Mouse (Mus musculus) limb, embryonic 14.5 days (tissue): ENCODE data around the gene Dand5. TPM values are rescaled to one million over a fixed set of nuclear protein-coding genes. Genes with fewer than 3 reads are reported as not detected.

Experiments used
- ATAC-seq: fragments of 200-750 bp; cut with Nextera tagmentation; 2 replicates; pipeline ENCODE4 v1.8.0; 2017; ENCODE audit warnings: low read depth, moderate number of reproducible peaks, moderate TSS enrichment; ENCODE audit not compliant: low FRiP score
- DNase-seq: peaks from one replicate; pipeline ENCODE4 v3.0.0-alpha.2; 2015; ENCODE audit warnings: low spot score
- H3K27ac ChIP-seq: fragments of 300-500 bp; sonication (generic); replicated peaks from 2 replicates; pipeline ENCODE4 v1.5.1; 2014; ENCODE audit warnings: low read depth, mild to moderate bottlenecking, low read length, moderate library complexity, mixed read lengths
- H3K27me3 ChIP-seq: fragments of 300-500 bp; sonication (generic); 2 replicates; pipeline ENCODE4 v1.6.1; 2014; ENCODE audit warnings: low read length, mixed read lengths; ENCODE audit not compliant: control insufficient read depth, insufficient read depth
- H3K36me3 ChIP-seq: fragments of 300-500 bp; sonication (generic); 2 replicates; pipeline ENCODE4 v1.6.1; 2014; ENCODE audit warnings: mild to moderate bottlenecking, low read length, moderate library complexity, mixed read lengths; ENCODE audit not compliant: control insufficient read depth, insufficient read depth
- H3K4me1 ChIP-seq: fragments of 300-500 bp; sonication (generic); 2 replicates; pipeline ENCODE4 v1.6.1; 2014; ENCODE audit warnings: antibody characterized with exemption, low read length, mixed read lengths; ENCODE audit not compliant: control insufficient read depth, insufficient read depth
- H3K4me2 ChIP-seq: fragments of 300-500 bp; sonication (generic); replicated peaks from 2 replicates; pipeline ENCODE4 v1.6.1; 2014; ENCODE audit warnings: low read depth, mild to moderate bottlenecking, low read length, moderate library complexity; ENCODE audit not compliant: severe bottlenecking
- H3K4me3 ChIP-seq: fragments of 300-500 bp; sonication (generic); replicated peaks from 2 replicates; pipeline ENCODE4 v1.5.1; 2014; ENCODE audit warnings: low read length
- H3K9ac ChIP-seq: fragments of 300-500 bp; sonication (generic); 2 replicates; pipeline ENCODE4 v1.6.1; 2014; ENCODE audit warnings: mild to moderate bottlenecking, low read depth, low read length, moderate library complexity; ENCODE audit not compliant: severe bottlenecking
- H3K9me3 ChIP-seq: fragments of 300-500 bp; sonication (generic); 2 replicates; pipeline ENCODE4 v1.6.1; 2016; ENCODE audit warnings: low read length; ENCODE audit not compliant: control insufficient read depth
- POLR2A ChIP-seq: fragments of 200-500 bp; IDR thresholded peaks from 2 replicates; pipeline ENCODE4 v1.8.0; 2012; ENCODE audit warnings: inconsistent platforms, mild to moderate bottlenecking, moderate library complexity, borderline replicate concordance; ENCODE audit not compliant: insufficient read depth, insufficient read length; ENCODE audit errors: extremely low read depth
- WGBS: fragments of 180-500 bp; shearing (Covaris S2); extraction: QIAGEN DNeasy Blood & Tissue Kit; methylation state at CpG from one replicate; pipeline ENCODE4 v1.1.7; 2014; 5-methylcytosine and 5-hydroxymethylcytosine counted together
- polyA plus RNA-seq, 2 experiments: library from polyadenylated mRNA; depleted of rRNA in 1 of 2; stranded (reverse) in 1 of 2; unstranded in 1 of 2; fragments of >200 nt; fragmentation: Nextera tagmentation in 1 of 2; extraction: Ambion mirVana in 1 of 2; gene quantifications; 2 replicates each; pipeline versions ENCODE4 v1.2.1 to v1.2.3; 2012 to 2014

Dand5 gene
- polyA plus RNA-seq, 2 experiments, result 5.9 to 6.9 TPM

GRCm38 (mm10) chr8:84813830-84814229, 8.8 kb downstream of the Dand5 start:
- no peak overlapping the region for H3K4me2 ChIP-seq
- no peaks in the 10 kb centered on the region for H3K9me3 ChIP-seq
- H3K9ac ChIP-seq, result no peak overlapping the region
- no peak overlapping the region for H3K4me3 ChIP-seq
- WGBS, result 87% methylated on average over 3 of the region's 3 CpGs
- H3K4me1 ChIP-seq, result peaks cover 11% of the 10 kb centered on the region; the same call in 1 of the 2 replicates
- H3K27ac ChIP-seq, result no peak overlapping the region
- DNase-seq (no peak), ATAC-seq (no peak)
- no peaks in the 10 kb centered on the region for H3K36me3 ChIP-seq
- no peak for TF ChIP-seq POLR2A
- no peaks in the 10 kb centered on the region for H3K27me3 ChIP-seq

GRCm38 (mm10) chr8:84813059-84813458, 9.6 kb downstream of the Dand5 start:
- Histone ChIP-seq H3K4me1 (peaks cover 11% of the 10 kb centered on the region; the same call in 1 of the 2 replicates), H3K36me3 (no peaks in the 10 kb centered on the region), H3K27ac (no peak overlapping the region), H3K4me2 (no peak overlapping the region), H3K9ac (no peak overlapping the region), H3K9me3 (no peaks in the 10 kb centered on the region), H3K27me3 (no peaks in the 10 kb centered on the region), H3K4me3 (no peak overlapping the region)
- TF ChIP-seq POLR2A, result no peak
- ATAC-seq (peak; percentile 25; the same call in 1 of the 2 replicates), DNase-seq (peak; percentile 92)
- WGBS, result 1% methylated on average over 5 of the region's 5 CpGs

DNA sequence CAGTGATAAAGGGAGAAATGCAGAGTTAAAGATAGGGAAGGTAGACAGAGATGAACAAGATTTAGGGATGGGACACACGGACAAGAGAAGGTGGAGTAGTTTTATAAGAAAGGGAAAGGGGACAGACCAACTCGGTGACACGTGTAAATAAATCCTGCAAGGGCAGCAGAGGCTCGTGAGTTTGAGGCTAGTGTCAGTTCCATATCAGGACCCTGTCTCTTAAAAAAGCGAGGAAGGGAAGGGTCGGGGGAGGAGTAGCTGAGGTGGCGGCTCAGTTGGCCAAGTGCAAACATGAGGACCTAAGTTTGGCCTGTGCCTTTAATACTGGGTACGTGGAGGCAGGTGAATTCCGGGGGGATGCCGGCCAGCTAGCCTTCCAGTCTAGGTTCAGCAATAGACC, 11.3 kb downstream of the Dand5 start:
- Histone ChIP-seq H3K4me3 (peak overlapping the region; percentile 35), H3K36me3 (no peaks in the 10 kb centered on the region), H3K9ac (peak overlapping the region; percentile 31; the same call in 1 of the 2 replicates), H3K4me1 (peaks cover 11% of the 10 kb centered on the region; the same call in 1 of the 2 replicates), H3K27ac (no peak overlapping the region), H3K9me3 (no peaks in the 10 kb centered on the region), H3K4me2 (peak overlapping the region; percentile 58), H3K27me3 (no peaks in the 10 kb centered on the region)
- WGBS, result 33% methylated on average over 10 of the region's 10 CpGs
- no peak for TF ChIP-seq POLR2A
- no peak for ATAC-seq
- DNase-seq, result no peak

GRCm38 (mm10) chr8:84810896-84811295, 11.7 kb downstream of the Dand5 start:
- DNase-seq (peak; percentile 84), ATAC-seq (peak; percentile 79)
- under 1% methylated on average over 32 of the region's 32 CpGs for WGBS
- Histone ChIP-seq H3K27me3 (no peaks in the 10 kb centered on the region), H3K36me3 (no peaks in the 10 kb centered on the region), H3K27ac (no peak overlapping the region), H3K4me1 (peaks cover 11% of the 10 kb centered on the region; the same call in 1 of the 2 replicates), H3K4me3 (peak overlapping the region; percentile 35), H3K9ac (peak overlapping the region; percentile 31; the same call in 1 of the 2 replicates), H3K9me3 (no peaks in the 10 kb centered on the region), H3K4me2 (peak overlapping the region; percentile 58)
- no peak for TF ChIP-seq POLR2A

GRCm38 (mm10) chr8:84809941-84810280, 12.7 kb downstream of the Dand5 start:
- Histone ChIP-seq H3K27me3 (no peaks in the 10 kb centered on the region), H3K9ac (no peak overlapping the region), H3K9me3 (no peaks in the 10 kb centered on the region), H3K4me1 (peaks cover 5% of the 10 kb centered on the region; the same call in 1 of the 2 replicates), H3K4me3 (no peak overlapping the region), H3K4me2 (no peak overlapping the region), H3K36me3 (no peaks in the 10 kb centered on the region), H3K27ac (no peak overlapping the region)
- DNase-seq, result no peak
- no peak for ATAC-seq
- no peak for TF ChIP-seq POLR2A
- 73% methylated on average over 5 of the region's 5 CpGs for WGBS
